Mouse (Mus musculus): ENCODE measurements at regions not wholly inside any gene's neighbourhood (a gene's known extent, or its start where the extent isn't known, plus 50 kb on each side); places are given as distances from the start of the nearest gene placed in this dataset.
"Not testable (repeated sequence)": the region's sequence is repeated elsewhere in the genome, so short reads cannot be mapped to it uniquely, and the experiment has no call there.

GRCm38 (mm10) chrX:114314586-114314985, 159.5 kb upstream of the Klhl4 start:
- no peak for ATAC-seq (replicated peaks; ENCODE audit: low FRiP score, low read depth)
- Histone ChIP-seq H3K9ac (ENCODE audit: low read depth, low read length) (no peak overlapping the region), H3K27ac (no peak overlapping the region), H3K4me1 (replicated peaks; ENCODE audit: insufficient read depth, low read length) (no peaks in the 10 kb centered on the region), H3K4me3 (replicated peaks; ENCODE audit: low read depth, low read length) (no peak overlapping the region), H3K27me3 (ENCODE audit: insufficient read depth, low read length) (no peaks in the 10 kb centered on the region), H3K9me3 (replicated peaks; ENCODE audit: low read length) (no peaks in the 10 kb centered on the region), H3K36me3 (ENCODE audit: insufficient read depth, low read length) (no peaks in the 10 kb centered on the region), H3K4me2 (ENCODE audit: low read length) (no peak overlapping the region)
- WGBS, result 66% methylated on average over 1 of the region's 1 CpGs
- DNase-seq (ENCODE audit: low spot score), result no peak
- peak; percentile 27; the same call in 1 of the 2 replicates for TF ChIP-seq CTCF (IDR thresholded peaks at IDR 0.05; ENCODE audit: low read depth)

GRCm38 (mm10) chrX:114324285-114324684, 149.8 kb upstream of the Klhl4 start:
- Histone ChIP-seq H3K4me3 (replicated peaks; ENCODE audit: low read depth, low read length) (no peak overlapping the region), H3K9me3 (replicated peaks; ENCODE audit: low read length) (no peaks in the 10 kb centered on the region), H3K9ac (ENCODE audit: low read depth, low read length) (no peak overlapping the region), H3K4me1 (replicated peaks; ENCODE audit: insufficient read depth, low read length) (no peaks in the 10 kb centered on the region), H3K27ac (no peak overlapping the region), H3K27me3 (ENCODE audit: insufficient read depth, low read length) (no peaks in the 10 kb centered on the region), H3K36me3 (ENCODE audit: insufficient read depth, low read length) (no peaks in the 10 kb centered on the region), H3K4me2 (ENCODE audit: low read length) (no peak overlapping the region)
- DNase-seq (ENCODE audit: low spot score) (peak; percentile 41), ATAC-seq (replicated peaks; ENCODE audit: low FRiP score, low read depth) (no peak)
- peak; percentile 43 for TF ChIP-seq CTCF (IDR thresholded peaks at IDR 0.05; ENCODE audit: low read depth)
- 38% methylated on average over 1 of the region's 1 CpGs for WGBS

- H3K27me3 ChIP-seq (ENCODE audit: insufficient read depth, low read length); H3K4me2 ChIP-seq (ENCODE audit: low read length); ATAC-seq (replicated peaks; ENCODE audit: low FRiP score, low read depth); DNase-seq (ENCODE audit: low spot score); H3K9ac ChIP-seq (ENCODE audit: low read depth, low read length); H3K27ac ChIP-seq; H3K36me3 ChIP-seq (ENCODE audit: insufficient read depth, low read length); H3K9me3 ChIP-seq (replicated peaks; ENCODE audit: low read length); H3K4me1 ChIP-seq (replicated peaks; ENCODE audit: insufficient read depth, low read length); H3K4me3 ChIP-seq (replicated peaks; ENCODE audit: low read depth, low read length): not testable (repeated sequence)
- 27% methylated on average over 1 of the region's 1 CpGs for WGBS
These were observed 138.0 kb upstream of the Klhl4 start for GRCm38 (mm10) chrX:114336151-114336550.

GRCm38 (mm10) chrX:114359240-114359639, 114.9 kb upstream of the Klhl4 start:
- Histone ChIP-seq H3K9ac (ENCODE audit: low read depth, low read length) (no peak overlapping the region), H3K27me3 (ENCODE audit: insufficient read depth, low read length) (no peaks in the 10 kb centered on the region), H3K4me3 (replicated peaks; ENCODE audit: low read depth, low read length) (no peak overlapping the region), H3K27ac (no peak overlapping the region), H3K9me3 (replicated peaks; ENCODE audit: low read length) (no peaks in the 10 kb centered on the region), H3K36me3 (ENCODE audit: insufficient read depth, low read length) (no peaks in the 10 kb centered on the region), H3K4me1 (replicated peaks; ENCODE audit: insufficient read depth, low read length) (no peaks in the 10 kb centered on the region), H3K4me2 (ENCODE audit: low read length) (no peak overlapping the region)
- ATAC-seq (replicated peaks; ENCODE audit: low FRiP score, low read depth) (no peak), DNase-seq (ENCODE audit: low spot score) (no peak)
- WGBS, result 82% methylated on average over 1 of the region's 1 CpGs
- no peak for TF ChIP-seq CTCF (IDR thresholded peaks at IDR 0.05; ENCODE audit: low read depth)

All from kidney, postnatal 0 days (tissue).